Mouse (Mus musculus) neutrophil, adult 5-6 weeks (primary cell): Measurements from ENCODE around the gene Map2. TPM values are rescaled to one million over a fixed set of nuclear protein-coding genes. Genes with fewer than 3 reads are reported as not detected.
A peak's percentile ranks its signal among the peaks of the same experiment; 100 is the strongest.

ENCODE experiments used
- ATAC-seq: fragments of 151-379, 151-347 bp; 2 replicates; pipeline ENCODE4 v1.8.0; 2017; ENCODE audit warnings: mild to moderate bottlenecking, moderate TSS enrichment; ENCODE audit not compliant: insufficient number of reproducible peaks, poor library complexity, low FRiP score, severe bottlenecking; ENCODE audit errors: extremely low read depth
- total RNA-seq: library from RNA; stranded (forward); fragments of 200-1000 nt; gene quantifications from 2 replicates; pipeline ENCODE4 v1.2.3, GENCODE M21; 2017

Gene Map2
- total RNA-seq, 1 experiment from 2014 or later = 1.2 TPM

- ATAC-seq = no peak
Measured at GRCm38 (mm10) chr1:66195040-66195726, 20.1 kb downstream of the Map2 start.

GRCm38 (mm10) chr1:66196240-66196639, 21.2 kb downstream of the Map2 start:
- no peak for ATAC-seq

- no peak for ATAC-seq
Measured at GRCm38 (mm10) chr1:66196716-66197115, 21.6 kb downstream of the Map2 start.

- ATAC-seq = no peak
Measured at GRCm38 (mm10) chr1:66205517-66205916, 30.4 kb downstream of the Map2 start.

GRCm38 (mm10) chr1:66206904-66207303, 31.8 kb downstream of the Map2 start:
- no peak for ATAC-seq

- no peak for ATAC-seq
Measured at GRCm38 (mm10) chr1:66211074-66211791, 36.2 kb downstream of the Map2 start.

- ATAC-seq = no peak
Measured at GRCm38 (mm10) chr1:66221497-66221896, 46.4 kb downstream of the Map2 start.

GRCm38 (mm10) chr1:66223331-66223730, 48.3 kb downstream of the Map2 start:
- ATAC-seq = no peak

GRCm38 (mm10) chr1:66226372-66227368, 51.6 kb downstream of the Map2 start:
- no peak for ATAC-seq

GRCm38 (mm10) chr1:66228205-66228604, 53.1 kb downstream of the Map2 start:
- peak; percentile 46; the same call in 1 of the 2 replicates for ATAC-seq

GRCm38 (mm10) chr1:66230345-66230744, 55.3 kb downstream of the Map2 start:
- no peak for ATAC-seq

- ATAC-seq = no peak
Measured at GRCm38 (mm10) chr1:66231963-66232362, 56.9 kb downstream of the Map2 start.

GRCm38 (mm10) chr1:66244910-66245309, 69.8 kb downstream of the Map2 start:
- ATAC-seq = no peak

GRCm38 (mm10) chr1:66251649-66252332, 76.7 kb downstream of the Map2 start:
- ATAC-seq = no peak

- ATAC-seq = no peak
Measured at GRCm38 (mm10) chr1:66252333-66252724, 77.3 kb downstream of the Map2 start.

- no peak for ATAC-seq
Measured at GRCm38 (mm10) chr1:66263220-66263619, 88.1 kb downstream of the Map2 start.

GRCm38 (mm10) chr1:66266231-66266924, 91.3 kb downstream of the Map2 start:
- ATAC-seq = no peak

- no peak for ATAC-seq
Measured at GRCm38 (mm10) chr1:66277663-66278062, 102.6 kb downstream of the Map2 start.
